Mouse (Mus musculus): Measurements from ENCODE around the gene Trpc2. TPM values are rescaled to one million over a fixed set of nuclear protein-coding genes. Genes with fewer than 3 reads are reported as not detected.

The Trpc2 gene
- total and polyA plus RNA-seq, 2 experiments from 2014 or later, result 1.1 TPM; not detected in 1

GRCm38 (mm10) chr7:102062203-102062602, 20.7 kb upstream of the Trpc2 start:
- no peak overlapping the region for H3K27ac ChIP-seq (ENCODE audit: low read depth, low read length)
- no peaks in the 10 kb centered on the region for H3K9me3 ChIP-seq (ENCODE audit: low read length)
- H3K27me3 ChIP-seq (ENCODE audit: insufficient read depth, low read length), result no peaks in the 10 kb centered on the region
- H3K4me2 ChIP-seq (ENCODE audit: low read depth), result no peak overlapping the region
- no peak for ATAC-seq
- peaks cover 7% of the 10 kb centered on the region; the same call in 1 of the 2 replicates for H3K4me1 ChIP-seq (ENCODE audit: insufficient read depth)
- no peak for TF ChIP-seq CTCF (IDR thresholded peaks at IDR 0.05; ENCODE audit: low read depth)
- DNase-seq, result no peak
- H3K9ac ChIP-seq, result no peak overlapping the region; the same call in 1 of the 2 replicates
- H3K4me3 ChIP-seq (ENCODE audit: low read depth, low read length), result no peak overlapping the region
- H3K36me3 ChIP-seq (ENCODE audit: insufficient read depth), result 0 out of 2 replicates have a peak, but pooled peaks cover 4% of the 10 kb centered on the region
- WGBS, result 89% methylated on average over 1 of the region's 1 CpGs

GRCm38 (mm10) chr7:102063891-102064290, 19.0 kb upstream of the Trpc2 start:
- no peak for ATAC-seq
- no peak for DNase-seq
- WGBS, result 93% methylated on average over 9 of the region's 9 CpGs
- Histone ChIP-seq H3K4me1 (ENCODE audit: insufficient read depth) (peaks cover 7% of the 10 kb centered on the region; the same call in 1 of the 2 replicates), H3K36me3 (ENCODE audit: insufficient read depth) (0 out of 2 replicates have a peak, but pooled peaks cover 3% of the 10 kb centered on the region), H3K9me3 (ENCODE audit: low read length) (no peaks in the 10 kb centered on the region), H3K4me3 (ENCODE audit: low read depth, low read length) (peak overlapping the region; percentile 83), H3K4me2 (ENCODE audit: low read depth) (peak overlapping the region; percentile 73), H3K27ac (ENCODE audit: low read depth, low read length) (no peak overlapping the region), H3K27me3 (ENCODE audit: insufficient read depth, low read length) (no peaks in the 10 kb centered on the region), H3K9ac (no peak overlapping the region)
- TF ChIP-seq CTCF (IDR thresholded peaks at IDR 0.05; ENCODE audit: low read depth), result no peak

GRCm38 (mm10) chr7:102064655-102065045, 18.3 kb upstream of the Trpc2 start:
- Histone ChIP-seq H3K4me3 (ENCODE audit: low read depth, low read length) (peak overlapping the region; percentile 83), H3K27me3 (ENCODE audit: insufficient read depth, low read length) (no peaks in the 10 kb centered on the region), H3K9ac (peak overlapping the region; percentile 77), H3K4me1 (ENCODE audit: insufficient read depth) (peaks cover 7% of the 10 kb centered on the region; the same call in 1 of the 2 replicates), H3K4me2 (ENCODE audit: low read depth) (peak overlapping the region; percentile 73), H3K9me3 (ENCODE audit: low read length) (no peaks in the 10 kb centered on the region), H3K27ac (ENCODE audit: low read depth, low read length) (peak overlapping the region; percentile 88), H3K36me3 (ENCODE audit: insufficient read depth) (no peaks in the 10 kb centered on the region)
- TF ChIP-seq CTCF (IDR thresholded peaks at IDR 0.05; ENCODE audit: low read depth), result no peak
- ATAC-seq (peak; percentile 30), DNase-seq (no peak)
- WGBS, result 3% methylated on average over 9 of the region's 9 CpGs

- H3K4me1 ChIP-seq (ENCODE audit: insufficient read depth), result peaks cover 7% of the 10 kb centered on the region; the same call in 1 of the 2 replicates
- no peaks in the 10 kb centered on the region for H3K9me3 ChIP-seq (ENCODE audit: low read length)
- peak within 1 kb of the TSS; percentile 73 for H3K4me2 ChIP-seq (ENCODE audit: low read depth)
- under 1% methylated on average over 56 of the region's 56 CpGs for whole genome bisulfite sequencing
- peak within 1 kb of the TSS; percentile 77 for H3K9ac ChIP-seq
- H3K4me3 ChIP-seq (ENCODE audit: low read depth, low read length), result peak within 1 kb of the TSS; percentile 83
- peak; percentile 99 for ATAC-seq
- H3K36me3 ChIP-seq (ENCODE audit: insufficient read depth), result no peaks in the 10 kb centered on the region
- no peaks in the 10 kb centered on the region for H3K27me3 ChIP-seq (ENCODE audit: insufficient read depth, low read length)
- H3K27ac ChIP-seq (ENCODE audit: low read depth, low read length), result peak within 1 kb of the TSS; percentile 88
- no peak for TF ChIP-seq CTCF (IDR thresholded peaks at IDR 0.05; ENCODE audit: low read depth)
- DNase-seq, result peak; percentile 96
Observed at GRCm38 (mm10) chr7:102065046-102065891, 17.6 kb upstream of the Trpc2 start, which contains the start of the genes Rnf121, Xndc1 and Xntrpc. Gene Rnf121, minus strand, starts transcription at chr7:102065469. Gene Xndc1, plus strand, starts transcription at chr7:102065511. Gene Xntrpc, plus strand, starts transcription at chr7:102065713.

- TF ChIP-seq CTCF (IDR thresholded peaks at IDR 0.05; ENCODE audit: low read depth), result no peak
- H3K27me3 ChIP-seq (ENCODE audit: insufficient read depth, low read length), result no peaks in the 10 kb centered on the region
- H3K9me3 ChIP-seq (ENCODE audit: low read length), result no peaks in the 10 kb centered on the region
- ATAC-seq, result no peak
- no peak overlapping the region for H3K27ac ChIP-seq (ENCODE audit: low read depth, low read length)
- no peak overlapping the region for H3K9ac ChIP-seq
- peak overlapping the region; percentile 83 for H3K4me3 ChIP-seq (ENCODE audit: low read depth, low read length)
- H3K4me2 ChIP-seq (ENCODE audit: low read depth), result peak overlapping the region; percentile 73
- H3K36me3 ChIP-seq (ENCODE audit: insufficient read depth), result no peaks in the 10 kb centered on the region
- H3K4me1 ChIP-seq (ENCODE audit: insufficient read depth), result peaks cover 7% of the 10 kb centered on the region; the same call in 1 of the 2 replicates
- DNase-seq, result no peak
- WGBS, result 77% methylated on average over 6 of the region's 6 CpGs
Observed at GRCm38 (mm10) chr7:102066363-102066762, 16.6 kb upstream of the Trpc2 start.

GRCm38 (mm10) chr7:102076714-102077296, 6.1 kb upstream of the Trpc2 start:
- Histone ChIP-seq H3K4me2 (ENCODE audit: low read depth) (no peak overlapping the region), H3K4me3 (ENCODE audit: low read depth, low read length) (no peak overlapping the region), H3K4me1 (ENCODE audit: insufficient read depth) (no peaks in the 10 kb centered on the region), H3K27me3 (ENCODE audit: insufficient read depth, low read length) (no peaks in the 10 kb centered on the region), H3K9me3 (ENCODE audit: low read length) (no peaks in the 10 kb centered on the region), H3K9ac (no peak overlapping the region), H3K27ac (ENCODE audit: low read depth, low read length) (no peak overlapping the region), H3K36me3 (ENCODE audit: insufficient read depth) (peaks cover 70% of the 10 kb centered on the region)
- DNase-seq, result peak; percentile 17
- no peak for ATAC-seq
- TF ChIP-seq CTCF (IDR thresholded peaks at IDR 0.05; ENCODE audit: low read depth), result peak; percentile 65
- 81% methylated on average over 7 of the region's 7 CpGs for WGBS

All from forebrain, postnatal 0 days (tissue).